Mouse (Mus musculus) brain, embryonic 14.5 days (tissue): ENCODE data around the gene Pgam2.

Source experiments
- CTCF ChIP-seq: fragments of 200-500 bp; IDR thresholded peaks from 2 replicates; pipeline ENCODE4 v1.5.1; 2012; ENCODE audit warnings: inconsistent platforms, mild to moderate bottlenecking, moderate library complexity, borderline replicate concordance; ENCODE audit not compliant: insufficient read depth, insufficient read length; ENCODE audit errors: extremely low read depth
- POLR2A ChIP-seq: fragments of 200-500 bp; IDR thresholded peaks from 2 replicates; pipeline ENCODE4 v1.6.1; 2012; ENCODE audit warnings: mild to moderate bottlenecking, inconsistent platforms, borderline replicate concordance; ENCODE audit not compliant: poor library complexity, insufficient read depth, insufficient read length, severe bottlenecking; ENCODE audit errors: extremely low read depth

DNA sequence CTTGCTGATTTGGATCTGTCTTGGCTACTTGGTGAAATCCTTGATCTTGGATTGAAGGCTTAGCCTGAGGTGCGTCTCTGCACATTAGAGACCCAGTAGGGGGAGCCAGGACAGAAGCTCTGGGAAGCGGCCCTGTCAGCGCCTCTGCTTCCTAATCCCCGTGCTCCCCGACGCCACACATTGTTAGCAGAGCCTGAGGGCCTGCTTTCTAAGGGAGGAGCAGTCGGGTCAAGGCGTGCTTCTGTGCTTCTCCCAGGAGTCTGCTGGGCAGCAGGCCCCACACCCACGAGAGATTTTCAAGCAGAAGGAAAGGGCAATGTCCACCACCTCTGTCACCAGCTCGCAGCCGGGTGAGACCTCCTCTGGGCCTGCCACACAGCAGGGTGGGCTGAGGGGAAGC is 6.2 kb downstream of the Pgam2 start:
- TF ChIP-seq POLR2A = no peak
- TF ChIP-seq CTCF = no peak
